Mouse (Mus musculus): ENCODE results near the gene Tob1. TPM values are rescaled to one million over a fixed set of nuclear protein-coding genes. Genes with fewer than 3 reads are reported as not detected.

The Tob1 gene
- polyA plus RNA-seq, 2 experiments, result 28.4 to 34.8 TPM

DNA sequence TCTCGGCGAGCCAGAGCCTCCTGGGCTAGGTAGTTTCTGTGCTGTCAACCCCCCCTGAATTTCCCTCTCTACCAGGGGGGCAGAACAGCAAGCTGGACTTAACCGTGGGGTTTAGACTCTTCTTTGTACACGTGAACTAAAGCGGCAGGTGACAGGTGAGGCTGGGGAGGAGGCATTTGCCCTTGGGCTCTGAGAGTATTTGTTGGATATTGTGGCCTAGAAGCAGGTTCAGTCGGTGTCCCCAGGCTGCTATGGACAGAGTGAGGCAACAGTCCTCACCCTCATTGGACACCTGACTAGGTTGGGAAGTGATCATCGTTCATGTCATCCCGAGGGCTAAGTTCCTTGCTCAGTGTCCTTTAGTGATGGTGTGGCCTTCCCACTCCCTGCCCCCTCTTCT lies 23.6 kb downstream of the Tob1 start:
- H3K27me3 ChIP-seq (ENCODE audit: control insufficient read depth, insufficient read depth, low read length), result no peaks in the 10 kb centered on the region
- H3K9ac ChIP-seq (ENCODE audit: low read depth, low read length, severe bottlenecking), result no peak overlapping the region
- TF ChIP-seq POLR2A (IDR thresholded peaks at IDR 0.05; ENCODE audit: borderline replicate concordance, extremely low read depth, insufficient read depth, insufficient read length), result no peak
- DNase-seq (ENCODE audit: low spot score) (no peak), ATAC-seq (ENCODE audit: low FRiP score, low read depth) (no peak)
- H3K4me2 ChIP-seq (replicated peaks; ENCODE audit: low read depth, low read length, severe bottlenecking), result no peak overlapping the region
- no peak overlapping the region for H3K27ac ChIP-seq (replicated peaks; ENCODE audit: low read depth, low read length)
- H3K4me1 ChIP-seq (ENCODE audit: control insufficient read depth, insufficient read depth, low read length), result 0 out of 2 replicates have a peak, but pooled peaks cover 3% of the 10 kb centered on the region
- WGBS, result 87% methylated on average over 8 of the region's 8 CpGs
- H3K4me3 ChIP-seq (replicated peaks; ENCODE audit: low read length), result no peak overlapping the region
- 0 out of 2 replicates have a peak, but pooled peaks cover 5% of the 10 kb centered on the region for H3K36me3 ChIP-seq (ENCODE audit: control insufficient read depth, insufficient read depth, low read length)
- no peaks in the 10 kb centered on the region for H3K9me3 ChIP-seq (ENCODE audit: control insufficient read depth, low read length)

DNA sequence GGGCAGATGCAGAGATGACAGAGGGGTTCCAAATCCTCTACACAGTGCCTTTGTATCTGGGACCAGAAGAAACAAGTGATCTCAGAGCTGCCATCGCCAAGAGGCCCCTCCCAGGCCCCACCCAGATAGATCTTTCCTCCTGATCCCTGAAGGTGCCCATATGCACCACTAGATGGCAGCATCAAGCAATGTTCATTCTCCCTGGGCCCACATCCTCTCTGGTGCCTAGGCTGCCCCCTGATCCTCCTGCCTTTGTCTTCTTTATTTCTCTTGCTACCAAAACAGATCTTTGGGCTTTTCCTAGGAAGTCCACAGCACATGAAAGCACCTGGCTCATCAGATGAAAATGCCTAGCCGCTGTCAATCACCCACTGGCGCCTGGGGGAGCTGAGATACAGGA lies 24.8 kb downstream of the Tob1 start:
- H3K36me3 ChIP-seq (ENCODE audit: control insufficient read depth, insufficient read depth, low read length), result 0 out of 2 replicates have a peak, but pooled peaks cover 5% of the 10 kb centered on the region
- 0 out of 2 replicates have a peak overlapping the region, but pooled peaks have one; percentile 26 for H3K27ac ChIP-seq (replicated peaks; ENCODE audit: low read depth, low read length)
- no peaks in the 10 kb centered on the region for H3K27me3 ChIP-seq (ENCODE audit: control insufficient read depth, insufficient read depth, low read length)
- H3K9ac ChIP-seq (ENCODE audit: low read depth, low read length, severe bottlenecking), result peak overlapping the region; percentile 26; the same call in 1 of the 2 replicates
- no peak overlapping the region for H3K4me3 ChIP-seq (replicated peaks; ENCODE audit: low read length)
- H3K4me2 ChIP-seq (replicated peaks; ENCODE audit: low read depth, low read length, severe bottlenecking), result peak overlapping the region; percentile 25; the same call in 1 of the 2 replicates
- H3K4me1 ChIP-seq (ENCODE audit: control insufficient read depth, insufficient read depth, low read length), result 0 out of 2 replicates have a peak, but pooled peaks cover 8% of the 10 kb centered on the region
- 23% methylated on average over 3 of the region's 3 CpGs for WGBS
- DNase-seq (ENCODE audit: low spot score) (peak; percentile 95), ATAC-seq (ENCODE audit: low FRiP score, low read depth) (peak; percentile 91)
- H3K9me3 ChIP-seq (ENCODE audit: control insufficient read depth, low read length), result no peaks in the 10 kb centered on the region
- no peak for TF ChIP-seq POLR2A (IDR thresholded peaks at IDR 0.05; ENCODE audit: borderline replicate concordance, extremely low read depth, insufficient read depth, insufficient read length)

DNA sequence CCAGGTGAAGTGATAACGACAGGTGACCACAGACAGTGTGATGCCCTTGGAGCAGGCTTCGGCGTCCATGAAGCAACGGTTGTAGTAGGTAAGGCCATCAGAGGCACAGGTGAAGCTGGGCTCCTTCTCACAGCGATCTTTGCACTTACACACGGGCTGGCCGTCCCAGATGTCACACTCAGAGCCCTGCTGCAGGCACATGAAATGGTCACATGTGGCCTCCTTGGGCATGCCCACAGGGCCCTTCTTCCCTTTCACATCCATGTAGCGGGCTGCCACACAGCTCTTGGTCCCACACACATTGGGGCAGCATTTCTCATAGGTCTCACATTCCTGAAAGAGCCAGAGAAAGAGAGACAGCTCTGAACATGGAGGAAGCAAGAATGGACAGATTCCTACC lies 27.5 kb downstream of the Tob1 start:
- H3K9ac ChIP-seq (ENCODE audit: low read depth, low read length, severe bottlenecking), result no peak overlapping the region
- peaks cover 30% of the 10 kb centered on the region for H3K4me1 ChIP-seq (ENCODE audit: control insufficient read depth, insufficient read depth, low read length)
- no peak for TF ChIP-seq POLR2A (IDR thresholded peaks at IDR 0.05; ENCODE audit: borderline replicate concordance, extremely low read depth, insufficient read depth, insufficient read length)
- DNase-seq (ENCODE audit: low spot score) (no peak), ATAC-seq (ENCODE audit: low FRiP score, low read depth) (no peak)
- H3K4me2 ChIP-seq (replicated peaks; ENCODE audit: low read depth, low read length, severe bottlenecking), result no peak overlapping the region
- 93% methylated on average over 8 of the region's 8 CpGs for WGBS
- H3K9me3 ChIP-seq (ENCODE audit: control insufficient read depth, low read length), result no peaks in the 10 kb centered on the region
- no peak overlapping the region for H3K27ac ChIP-seq (replicated peaks; ENCODE audit: low read depth, low read length)
- 0 out of 2 replicates have a peak, but pooled peaks cover 5% of the 10 kb centered on the region for H3K36me3 ChIP-seq (ENCODE audit: control insufficient read depth, insufficient read depth, low read length)
- no peaks in the 10 kb centered on the region for H3K27me3 ChIP-seq (ENCODE audit: control insufficient read depth, insufficient read depth, low read length)
- no peak overlapping the region for H3K4me3 ChIP-seq (replicated peaks; ENCODE audit: low read length)

DNA sequence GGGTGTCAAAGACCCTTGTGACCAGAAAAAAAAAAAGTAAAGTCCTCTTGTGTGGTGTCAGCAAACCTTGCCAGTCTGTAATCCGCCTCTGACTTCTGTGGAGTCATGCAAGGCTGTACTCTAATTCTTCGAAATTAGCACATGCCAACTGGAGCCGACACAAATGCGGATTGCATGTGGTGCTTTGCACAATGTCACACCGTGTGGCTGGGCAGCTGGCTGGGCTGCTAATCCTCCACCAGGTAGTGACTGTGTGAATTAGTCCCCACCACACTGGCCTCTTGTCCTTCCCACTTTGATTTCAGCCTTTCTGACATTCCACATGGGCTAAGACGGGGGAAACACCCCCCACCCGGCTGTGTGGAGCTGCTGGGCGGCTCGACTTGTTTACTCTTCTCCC lies 28.5 kb downstream of the Tob1 start:
- TF ChIP-seq POLR2A (IDR thresholded peaks at IDR 0.05; ENCODE audit: borderline replicate concordance, extremely low read depth, insufficient read depth, insufficient read length), result no peak
- Histone ChIP-seq H3K4me1 (ENCODE audit: control insufficient read depth, insufficient read depth, low read length) (peaks cover 39% of the 10 kb centered on the region), H3K9ac (ENCODE audit: low read depth, low read length, severe bottlenecking) (peak overlapping the region; percentile 25; the same call in 1 of the 2 replicates), H3K27ac (replicated peaks; ENCODE audit: low read depth, low read length) (0 out of 2 replicates have a peak overlapping the region, but pooled peaks have one; percentile 19), H3K36me3 (ENCODE audit: control insufficient read depth, insufficient read depth, low read length) (0 out of 2 replicates have a peak, but pooled peaks cover 5% of the 10 kb centered on the region), H3K4me3 (replicated peaks; ENCODE audit: low read length) (no peak overlapping the region), H3K27me3 (ENCODE audit: control insufficient read depth, insufficient read depth, low read length) (no peaks in the 10 kb centered on the region), H3K9me3 (ENCODE audit: control insufficient read depth, low read length) (no peaks in the 10 kb centered on the region), H3K4me2 (replicated peaks; ENCODE audit: low read depth, low read length, severe bottlenecking) (no peak overlapping the region)
- DNase-seq (ENCODE audit: low spot score), result no peak
- ATAC-seq (ENCODE audit: low FRiP score, low read depth), result no peak
- 36% methylated on average over 9 of the region's 9 CpGs for WGBS

DNA sequence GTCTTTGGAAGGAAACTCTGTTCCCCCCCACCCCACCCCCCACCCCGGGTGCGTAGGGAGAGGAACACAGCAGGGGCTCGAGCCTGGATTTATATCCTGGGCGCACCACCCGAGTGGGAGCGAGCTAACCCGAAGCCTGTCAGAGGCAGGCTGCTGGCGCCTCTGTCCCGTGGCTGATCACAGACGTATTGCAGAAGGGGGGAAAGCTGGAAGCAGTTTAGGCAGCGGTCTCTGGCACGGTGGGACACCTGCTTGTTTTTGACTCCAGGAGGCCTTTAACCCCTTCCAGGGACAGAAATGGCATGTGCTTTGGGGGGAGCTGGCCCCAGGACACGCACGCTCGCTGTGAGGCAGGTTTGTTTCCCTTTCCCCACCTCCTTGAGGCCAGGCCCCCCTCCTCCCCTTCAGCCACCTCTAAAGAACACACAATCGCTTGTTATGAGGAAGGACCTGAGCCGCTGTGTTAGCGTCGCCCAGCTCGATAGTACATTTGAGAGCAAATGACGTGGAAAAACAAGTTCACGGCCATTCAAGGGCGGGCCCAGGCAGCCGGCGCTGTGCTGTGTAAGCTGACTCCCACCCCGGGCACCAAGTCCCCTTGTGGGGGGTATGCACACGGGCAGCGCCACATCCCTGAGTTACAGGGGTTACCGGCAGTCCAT lies 31.6 kb downstream of the Tob1 start:
- WGBS, result 1% methylated on average over 28 of the region's 29 CpGs

More for the DNA sequence above, 31.6 kb downstream of the Tob1 start:
- ATAC-seq (ENCODE audit: low FRiP score, low read depth), result peak; percentile 58
- H3K9ac ChIP-seq (ENCODE audit: low read depth, low read length, severe bottlenecking), result peak overlapping the region; percentile 45
- no peaks in the 10 kb centered on the region for H3K9me3 ChIP-seq (ENCODE audit: control insufficient read depth, low read length)
- no peak for TF ChIP-seq POLR2A (IDR thresholded peaks at IDR 0.05; ENCODE audit: borderline replicate concordance, extremely low read depth, insufficient read depth, insufficient read length)
- H3K4me2 ChIP-seq (replicated peaks; ENCODE audit: low read depth, low read length, severe bottlenecking), result peak overlapping the region; percentile 58
- DNase-seq (ENCODE audit: low spot score), result peak; percentile 70
- H3K4me3 ChIP-seq (replicated peaks; ENCODE audit: low read length), result peak overlapping the region; percentile 27
- H3K4me1 ChIP-seq (ENCODE audit: control insufficient read depth, insufficient read depth, low read length), result peaks cover 66% of the 10 kb centered on the region
- H3K36me3 ChIP-seq (ENCODE audit: control insufficient read depth, insufficient read depth, low read length), result 0 out of 2 replicates have a peak, but pooled peaks cover 3% of the 10 kb centered on the region
- peak overlapping the region; percentile 87 for H3K27ac ChIP-seq (replicated peaks; ENCODE audit: low read depth, low read length)
- no peaks in the 10 kb centered on the region for H3K27me3 ChIP-seq (ENCODE audit: control insufficient read depth, insufficient read depth, low read length)

Data from limb, embryonic 14.5 days (tissue).